Mouse (Mus musculus): ENCODE data around the gene Macrod2. TPM values are rescaled to one million over a fixed set of nuclear protein-coding genes. Genes with fewer than 3 reads are reported as not detected.

The Macrod2 gene
- 24.6 and 28.6 TPM in 2 replicates for polyA plus RNA-seq (2015; fragmentation: Nextera tagmentation; extraction: Ambion mirVana)

GRCm38 (mm10) chr2:140395179-140395578, at the start of gene Macrod2:
TSS of gene Macrod2 (plus strand) at chr2:140395309.
- DNase-seq (ENCODE audit: low spot score): peak; percentile 100

GRCm38 (mm10) chr2:140359905-140360304, 35.2 kb upstream of the Macrod2 start:
- DNase-seq (ENCODE audit: low spot score): no peak

DNA sequence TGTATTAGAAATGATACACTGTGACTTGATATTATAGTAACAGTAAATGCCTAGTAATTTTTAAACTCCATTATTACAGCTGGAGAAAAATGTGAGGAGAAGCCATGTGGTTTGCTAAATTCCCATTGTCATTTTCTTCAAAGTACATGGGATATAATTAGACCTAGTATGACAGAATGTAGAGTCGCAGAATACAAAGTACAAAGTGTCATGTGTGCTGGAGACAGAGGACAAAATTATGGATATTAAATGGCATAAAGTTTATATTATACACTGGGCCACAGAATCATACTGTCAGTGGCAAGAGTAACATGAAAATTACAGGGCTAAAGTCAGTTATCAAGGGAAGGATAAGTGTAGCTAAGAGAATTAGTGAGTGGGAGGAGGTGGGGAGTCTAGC, 30.3 kb upstream of the Macrod2 start:
- no peak for DNase-seq (ENCODE audit: low spot score)

- no peak for DNase-seq (ENCODE audit: low spot score)
Observed at GRCm38 (mm10) chr2:140389525-140389924, 5.6 kb upstream of the Macrod2 start, which contains the start of gene Sel1l2. TSS of gene Sel1l2 (minus strand) at chr2:140389706.

- DNase-seq (ENCODE audit: low spot score): peak; percentile 48
Observed at GRCm38 (mm10) chr2:140395744-140396231, 679 bp downstream of the Macrod2 start.

DNA sequence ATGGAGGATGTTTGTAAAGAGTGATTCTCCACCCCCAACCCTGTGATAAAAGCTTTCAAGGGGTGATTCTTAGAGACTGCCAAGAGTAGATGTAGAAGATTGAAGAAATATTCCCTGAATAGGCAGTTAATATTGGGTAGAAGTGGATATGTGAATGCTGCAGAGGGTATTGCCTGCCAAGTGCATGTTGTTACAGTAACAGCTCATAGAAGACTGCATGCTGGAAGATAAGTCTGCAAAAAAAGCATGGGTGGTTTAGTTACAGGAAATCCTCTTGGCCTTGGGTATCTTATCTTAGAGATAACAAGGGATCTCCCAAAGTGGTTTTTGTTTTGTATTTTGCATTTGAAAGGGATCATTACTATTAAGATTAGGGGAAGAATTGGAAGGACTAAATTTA, 30.7 kb downstream of the Macrod2 start:
- no peak for DNase-seq (ENCODE audit: low spot score)

- DNase-seq (ENCODE audit: low spot score): peak; percentile 64
Observed at GRCm38 (mm10) chr2:140427283-140427682, 32.2 kb downstream of the Macrod2 start.

DNA sequence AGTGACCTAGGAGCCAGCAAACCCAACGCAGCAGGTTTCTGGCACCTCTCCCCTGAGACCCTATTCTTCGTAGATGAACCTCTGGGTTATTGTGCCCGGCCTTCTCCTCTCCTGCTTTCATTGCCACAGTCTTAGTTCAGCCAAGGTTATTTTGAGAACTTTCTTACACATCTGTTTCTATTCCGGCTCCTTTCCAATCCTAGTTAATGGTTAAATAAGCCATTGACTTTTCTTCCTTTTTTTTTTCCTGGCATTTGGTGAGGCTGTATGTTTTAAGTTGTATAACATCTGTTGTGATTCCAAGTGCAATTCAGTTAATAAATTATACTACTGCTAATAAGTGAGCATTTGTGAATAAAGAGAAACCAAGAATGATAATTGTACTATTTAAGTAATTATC, 44.0 kb downstream of the Macrod2 start:
- no peak for DNase-seq (ENCODE audit: low spot score)

DNA sequence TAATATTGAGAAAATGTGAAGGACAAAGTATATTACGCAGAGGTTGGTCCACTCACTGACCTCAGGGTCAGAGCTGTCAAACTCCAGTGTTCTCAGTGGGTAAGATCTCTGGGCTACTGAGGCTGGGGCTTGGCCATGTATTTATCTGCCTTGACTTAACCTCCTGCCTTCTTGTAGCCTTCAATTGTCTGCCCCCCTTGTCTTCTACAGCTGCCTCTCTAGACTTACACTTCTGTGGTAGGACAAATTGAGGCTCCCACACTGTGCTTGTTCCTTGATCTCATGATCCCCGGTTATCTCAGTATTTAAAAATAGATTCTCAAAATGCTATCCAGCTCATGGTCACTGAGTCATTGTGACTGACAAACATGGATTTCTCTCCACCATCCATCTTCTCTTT, 53.5 kb downstream of the Macrod2 start:
- no peak for DNase-seq (ENCODE audit: low spot score)

GRCm38 (mm10) chr2:140475770-140476169, 80.7 kb downstream of the Macrod2 start:
- no peak for DNase-seq (ENCODE audit: low spot score)

- DNase-seq (ENCODE audit: low spot score): no peak
Observed at GRCm38 (mm10) chr2:140476891-140477290, 81.8 kb downstream of the Macrod2 start.

- DNase-seq (ENCODE audit: low spot score): no peak
Observed at GRCm38 (mm10) chr2:140482604-140483003, 87.5 kb downstream of the Macrod2 start.

DNA sequence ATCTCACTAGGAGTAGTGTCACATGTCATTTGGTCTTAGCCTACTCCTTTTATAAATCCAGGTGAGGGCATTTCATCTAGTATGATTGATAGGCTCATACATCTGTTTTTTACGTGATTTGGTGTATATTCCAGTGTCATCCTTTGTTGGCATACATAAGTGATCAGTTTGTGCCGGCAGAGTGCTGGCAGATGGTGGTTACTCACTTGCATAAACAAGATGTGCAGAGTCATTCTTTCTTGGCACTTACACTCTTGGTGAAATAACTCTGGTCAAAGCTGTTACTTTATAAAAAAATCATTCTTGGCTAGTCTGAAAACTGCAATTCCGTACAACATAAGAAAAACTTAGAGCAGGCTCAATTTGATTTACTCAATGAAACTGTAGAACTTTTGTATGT, 102.6 kb downstream of the Macrod2 start:
- DNase-seq (ENCODE audit: low spot score): no peak

GRCm38 (mm10) chr2:140500951-140501350, 105.8 kb downstream of the Macrod2 start:
- no peak for DNase-seq (ENCODE audit: low spot score)

DNA sequence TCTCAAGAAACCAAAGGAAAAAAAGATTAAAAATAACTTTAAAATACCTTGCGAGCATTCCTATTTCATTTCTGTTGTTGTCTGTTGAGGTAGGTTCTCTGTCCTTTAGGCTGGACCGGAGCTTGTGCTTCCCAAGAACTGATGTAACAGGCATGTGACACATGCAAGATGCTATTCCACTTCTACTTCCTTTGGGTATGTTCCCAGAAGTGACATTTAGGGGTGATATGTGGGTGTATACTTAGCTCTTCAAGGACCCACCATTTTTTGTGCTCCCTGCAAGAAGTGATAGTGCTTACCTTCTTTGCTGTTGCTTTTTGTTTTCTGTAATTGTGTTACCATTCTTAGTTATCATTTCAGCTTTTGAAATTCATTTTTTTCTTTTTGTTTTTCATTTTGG, 126.4 kb downstream of the Macrod2 start:
- no peak for DNase-seq (ENCODE audit: low spot score)

DNA sequence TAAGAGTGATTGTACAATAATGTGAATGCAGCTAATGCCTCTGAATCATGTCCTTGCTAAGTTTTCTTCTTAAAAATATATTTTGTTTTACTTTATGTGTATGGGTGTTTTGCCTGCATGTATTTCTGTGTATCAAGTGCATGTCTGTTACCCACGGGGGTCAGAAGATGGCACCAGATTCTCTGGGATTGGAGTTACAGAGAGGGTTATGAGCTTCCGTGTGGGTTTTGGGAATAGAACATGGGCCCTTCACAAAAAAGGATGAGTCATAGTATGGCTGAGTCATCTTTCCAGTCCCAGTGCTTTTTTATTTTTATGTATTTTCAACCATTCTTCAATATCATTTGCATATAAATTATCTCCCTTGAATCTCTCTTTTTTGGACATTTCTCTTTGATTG, 135.1 kb downstream of the Macrod2 start:
- DNase-seq (ENCODE audit: low spot score): no peak

DNA sequence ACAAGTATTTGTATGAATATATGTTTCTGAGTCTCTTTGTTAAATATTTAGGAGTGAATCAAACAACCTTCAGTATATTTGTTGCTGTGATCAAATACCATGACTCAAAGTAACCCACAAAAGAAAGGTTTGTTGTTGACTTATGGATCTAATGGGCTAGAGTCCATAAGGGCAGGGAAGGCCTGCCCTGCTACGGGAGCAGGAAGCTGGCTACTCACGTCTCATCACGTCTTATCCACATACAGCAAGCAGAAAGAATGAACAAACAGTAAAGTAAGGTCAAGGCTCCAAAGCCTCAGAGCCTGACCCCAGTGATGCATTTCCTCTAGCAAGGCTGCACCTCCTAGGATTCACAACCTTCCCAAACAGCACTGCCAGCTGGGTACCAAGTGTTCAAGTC, 136.9 kb downstream of the Macrod2 start:
- DNase-seq (ENCODE audit: low spot score): no peak

GRCm38 (mm10) chr2:140532859-140533519, 137.9 kb downstream of the Macrod2 start:
- DNase-seq (ENCODE audit: low spot score): no peak

DNA sequence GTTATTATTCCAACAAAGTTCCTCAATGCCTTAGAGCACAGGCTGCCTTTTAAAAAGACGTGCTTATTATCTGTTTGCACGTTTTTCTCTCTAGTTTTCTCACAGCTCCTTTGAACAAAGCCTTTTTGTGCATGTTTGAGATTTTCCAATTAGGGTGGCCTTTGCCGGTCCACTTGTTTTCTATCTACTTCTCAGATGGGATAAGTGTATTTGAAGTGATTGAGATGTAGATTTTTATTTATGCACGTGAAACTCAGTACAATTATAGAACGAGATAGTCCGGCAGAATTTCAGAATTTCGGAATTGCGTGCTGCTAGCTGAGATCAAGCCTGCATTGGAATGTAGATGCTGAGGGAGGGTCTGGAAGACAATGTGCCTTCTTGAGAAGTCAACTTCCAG, 138.5 kb downstream of the Macrod2 start:
- DNase-seq (ENCODE audit: low spot score): no peak

DNA sequence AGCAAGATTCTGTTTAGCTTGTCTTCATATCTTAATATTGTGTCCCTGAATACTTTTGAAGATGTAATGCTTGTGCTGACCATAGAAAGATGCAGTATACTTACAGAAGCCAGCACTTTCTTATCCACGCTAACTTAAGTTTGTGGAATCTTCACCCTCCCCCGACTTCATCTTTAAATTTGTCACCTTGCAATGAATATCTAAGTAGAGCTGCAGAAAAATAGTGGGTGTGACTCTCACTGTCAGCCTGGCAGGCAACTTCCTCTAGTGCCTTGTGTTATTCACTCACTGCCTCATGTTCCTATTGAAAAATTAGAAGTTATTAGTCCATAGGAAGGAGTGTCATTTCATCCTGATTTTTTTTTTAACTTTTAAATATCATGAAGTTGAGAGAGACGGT, 139.5 kb downstream of the Macrod2 start:
- no peak for DNase-seq (ENCODE audit: low spot score)

DNA sequence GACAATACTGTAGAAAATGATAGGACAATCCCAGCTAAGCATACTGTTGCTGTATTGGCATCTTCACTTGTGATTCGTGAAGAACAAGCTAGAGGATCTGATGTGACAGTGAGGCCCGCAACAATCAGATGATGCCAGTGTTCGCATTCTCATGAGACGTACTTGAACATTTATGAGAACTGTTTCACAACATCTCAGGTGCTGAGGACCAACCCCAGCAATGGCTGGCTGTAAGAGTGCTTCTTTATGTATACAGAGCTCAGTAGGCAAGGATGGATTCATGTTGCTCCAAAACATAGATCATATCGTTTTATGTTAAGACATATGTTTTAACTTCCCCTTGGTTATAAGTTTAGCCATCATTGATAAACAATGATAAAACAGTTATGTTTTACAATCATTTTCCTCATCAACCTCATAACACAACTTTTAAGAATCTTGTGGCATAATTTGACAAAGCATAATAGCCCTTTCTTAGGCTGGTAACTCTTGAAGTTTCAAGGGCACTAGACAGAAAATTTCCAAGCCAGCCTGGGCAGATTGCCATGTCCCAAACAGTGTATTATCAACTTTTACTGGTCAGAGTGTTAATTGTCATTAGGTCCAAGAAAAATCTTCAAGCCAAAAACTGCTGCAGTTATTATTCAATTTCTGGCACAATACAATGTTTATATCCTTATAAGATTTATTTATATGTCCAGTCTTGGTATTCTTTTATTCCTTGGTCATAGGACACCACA, 140.9 kb downstream of the Macrod2 start:
- no peak for DNase-seq (ENCODE audit: low spot score)

GRCm38 (mm10) chr2:140549286-140549685, 154.2 kb downstream of the Macrod2 start:
- no peak for DNase-seq (ENCODE audit: low spot score)

- no peak for DNase-seq (ENCODE audit: low spot score)
Observed at GRCm38 (mm10) chr2:140561426-140561825, 166.3 kb downstream of the Macrod2 start.

Data from thymus, postnatal 0 days (tissue).